Mouse (Mus musculus) bone marrow macrophage, adult 2 months (primary cell): ENCODE measurements around the gene Sox3.

Experiments
- CTCF ChIP-seq: IDR thresholded peaks from 2 replicates; pipeline ENCODE4 v1.5.1; 2012; ENCODE audit warnings: low read depth, mild to moderate bottlenecking, low read length, moderate library complexity
- POLR2A ChIP-seq: IDR thresholded peaks from 2 replicates; pipeline ENCODE4 v1.6.1; 2012; ENCODE audit warnings: mild to moderate bottlenecking, low read depth, low read length, borderline replicate concordance

DNA sequence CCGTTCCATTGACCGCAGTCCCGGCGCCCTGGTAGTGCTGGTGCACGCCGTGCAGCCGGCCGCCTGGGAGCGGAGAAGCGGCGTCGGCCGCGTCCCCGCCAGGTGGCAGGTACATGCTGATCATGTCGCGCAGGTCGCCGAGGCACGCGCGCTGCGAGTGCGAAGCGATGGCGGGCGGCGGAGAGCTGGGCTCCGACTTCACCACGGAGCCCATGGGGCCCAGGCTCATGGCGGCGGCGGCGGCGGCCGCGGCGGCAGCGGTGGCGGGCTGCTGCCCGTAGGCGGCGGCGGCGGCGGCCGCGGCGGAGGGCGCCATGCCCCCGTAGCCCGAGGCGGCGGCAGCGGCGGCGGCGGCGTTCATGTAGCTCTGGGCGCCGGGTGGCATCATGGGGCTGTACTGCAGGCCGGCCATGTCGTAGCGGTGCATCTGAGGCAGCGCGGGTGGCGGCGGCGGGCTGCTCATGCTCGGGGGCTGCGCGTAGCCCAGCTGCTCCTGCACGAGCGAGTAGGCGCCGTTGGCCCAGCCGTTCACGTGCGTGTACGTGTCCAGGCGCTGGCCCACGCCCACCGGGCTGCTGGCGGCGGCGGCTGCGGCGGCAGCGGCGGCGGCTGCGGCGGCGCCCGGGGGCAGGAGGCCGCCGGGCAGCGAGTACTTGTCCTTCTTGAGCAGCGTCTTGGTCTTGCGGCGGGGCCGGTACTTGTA lies 981 bp downstream of the Sox3 start:
- no peak for TF ChIP-seq POLR2A
- TF ChIP-seq CTCF, result no peak
